Mouse (Mus musculus) erythroid progenitor cell, adult 5-6 weeks (primary cell): ENCODE data around the gene Cd109. TPM values are rescaled to one million over a fixed set of nuclear protein-coding genes. Genes with fewer than 3 reads are reported as not detected.
A peak's percentile ranks its signal among the peaks of the same experiment; 100 is the strongest.

Experiments
- ATAC-seq: replicated peaks from 2 replicates; pipeline ENCODE4 v1.8.0; 2016; ENCODE audit warnings: moderate number of reproducible peaks, mild to moderate bottlenecking, moderate TSS enrichment, inconsistent platforms; ENCODE audit not compliant: poor library complexity, low FRiP score, severe bottlenecking
- total RNA-seq, 2 experiments: library from RNA; stranded (forward) in 1 of 2; stranded (reverse) in 1 of 2; fragments of 150-400 nt in 1 of 2; fragments of 186-747, 209-891 nt in 1 of 2; gene quantifications; 2 replicates each; pipeline versions ENCODE4 v1.2.3 to v1.2.4; 2015 to 2017; ENCODE audit warnings: low replicate concordance in 2 of 2

The Cd109 gene
- total RNA-seq, 2 experiments from 2014 or later: not detected

DNA sequence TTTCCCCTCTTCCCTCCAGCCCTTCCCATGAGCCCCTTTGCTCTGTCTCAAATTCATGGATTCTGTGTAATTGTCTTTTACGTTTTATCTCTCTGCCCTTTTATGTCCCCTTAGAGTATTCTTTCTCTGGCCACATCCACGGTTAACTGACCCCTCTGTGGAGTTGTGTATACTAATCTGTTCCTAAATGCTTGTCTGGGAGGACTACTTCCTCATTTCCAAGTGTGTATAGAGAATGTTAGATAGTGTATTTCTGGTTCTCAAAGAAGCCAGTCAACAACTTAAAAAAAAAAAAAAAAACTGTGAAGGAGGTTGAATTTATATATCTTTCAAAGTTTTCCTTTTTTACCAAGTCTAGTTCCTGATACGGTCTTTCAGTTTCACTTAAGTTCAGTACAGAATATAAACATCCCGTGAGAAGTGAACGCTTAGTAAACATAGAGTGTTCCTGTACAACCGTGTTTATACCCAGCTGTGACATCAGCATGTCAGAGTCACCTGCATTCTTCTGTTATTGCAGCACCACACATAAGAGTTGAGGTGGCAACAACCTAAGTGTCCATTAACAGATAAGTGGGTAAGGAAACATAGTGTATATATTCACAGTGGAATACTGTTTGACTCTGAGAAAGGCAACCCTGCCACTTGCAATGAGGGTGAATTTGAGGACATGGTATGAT, 16.5 kb downstream of the Cd109 start:
- no peak for ATAC-seq

DNA sequence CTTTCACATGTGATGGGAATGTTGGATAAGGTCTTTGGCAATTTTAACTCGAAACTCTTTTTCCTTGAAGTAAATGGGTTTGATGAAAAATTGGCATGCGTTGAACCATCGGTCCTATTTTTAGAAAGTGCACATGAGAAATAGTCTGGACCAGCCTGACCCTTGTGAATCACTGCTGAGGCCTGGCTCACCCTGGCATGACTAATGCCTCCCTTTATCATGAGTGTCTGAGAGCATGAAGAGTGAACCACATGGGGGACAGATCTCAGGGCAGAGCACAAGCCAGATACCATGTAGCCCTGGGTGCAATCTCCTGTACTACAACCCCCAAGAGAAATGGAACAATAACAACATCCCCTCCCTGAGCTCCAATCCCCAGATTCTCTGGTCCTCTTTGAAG, 18.6 kb downstream of the Cd109 start:
- no peak for ATAC-seq

- ATAC-seq: no peak
Observed at GRCm38 (mm10) chr9:78641386-78641785, 26.0 kb downstream of the Cd109 start.

DNA sequence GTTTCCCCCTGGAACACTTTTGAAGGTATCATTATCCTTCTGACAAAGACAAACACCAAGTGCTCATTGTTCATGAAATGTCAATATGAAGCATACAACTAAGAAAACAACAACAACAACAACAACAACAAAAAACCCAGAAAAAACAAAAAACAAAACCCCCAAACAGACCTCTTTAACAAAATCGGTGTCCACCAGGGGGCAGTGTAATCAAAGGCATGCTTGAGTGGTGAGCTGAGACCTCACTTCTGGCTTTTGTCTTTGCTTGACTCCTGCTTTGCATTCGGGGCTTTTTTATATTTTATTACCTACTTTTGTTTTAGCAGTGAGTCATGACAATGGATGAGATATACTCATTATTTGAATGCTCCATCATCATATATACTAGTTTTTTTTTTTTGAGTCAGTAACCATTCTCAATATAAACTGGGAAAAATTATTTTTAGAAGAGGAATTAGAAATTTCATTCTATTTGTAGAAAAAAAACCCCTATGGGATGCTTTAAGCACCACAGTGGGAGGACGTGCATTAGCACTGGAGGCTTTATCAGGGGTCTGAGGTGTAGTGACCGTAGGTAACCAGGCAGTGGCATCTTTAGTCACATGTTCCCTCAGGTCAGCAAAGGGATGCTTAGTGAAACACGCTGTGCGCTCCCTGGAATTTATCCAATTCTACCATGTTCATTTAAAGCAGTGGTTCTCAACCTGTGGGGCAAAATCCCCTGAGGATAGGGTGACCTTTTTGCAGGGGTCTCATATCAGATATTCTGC, 30.8 kb downstream of the Cd109 start:
- no peak for ATAC-seq

DNA sequence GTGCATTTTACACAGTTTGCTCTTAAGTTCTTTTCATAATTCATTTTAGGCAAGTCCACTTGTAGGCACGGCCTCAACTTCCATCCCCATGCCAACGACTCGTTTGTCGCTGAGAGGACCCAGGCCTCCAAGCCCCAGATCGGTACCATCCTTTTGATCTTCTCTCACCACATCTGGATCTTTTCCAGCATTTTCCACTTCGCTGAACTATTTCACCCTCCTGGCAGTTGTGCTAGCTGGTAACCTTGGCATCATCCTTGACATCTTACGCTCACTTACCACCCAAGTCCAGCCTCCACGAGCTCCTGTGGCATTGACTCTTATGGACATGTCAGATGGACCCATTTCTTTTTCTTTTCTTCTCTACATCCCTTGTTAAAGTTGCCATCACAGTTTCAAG, 33.3 kb downstream of the Cd109 start:
- ATAC-seq: no peak

DNA sequence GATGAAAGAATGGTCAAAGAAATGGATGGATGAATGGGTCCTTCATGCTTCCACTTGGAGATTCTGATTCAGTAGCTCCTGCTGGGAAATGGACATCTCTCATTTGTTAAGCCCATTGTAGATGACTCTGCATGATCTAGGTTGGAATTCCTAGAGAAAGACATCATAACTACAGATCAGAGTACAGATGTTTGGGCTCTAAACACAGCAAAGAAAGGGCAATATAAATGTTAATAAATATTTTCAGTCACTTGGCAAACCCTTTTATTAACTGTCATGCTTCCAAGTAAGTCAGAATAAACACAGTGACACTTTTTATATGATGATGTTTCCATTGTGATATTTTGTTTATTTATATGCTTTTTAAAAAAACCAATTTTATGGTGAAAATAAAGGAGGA, 34.1 kb downstream of the Cd109 start:
- no peak for ATAC-seq

DNA sequence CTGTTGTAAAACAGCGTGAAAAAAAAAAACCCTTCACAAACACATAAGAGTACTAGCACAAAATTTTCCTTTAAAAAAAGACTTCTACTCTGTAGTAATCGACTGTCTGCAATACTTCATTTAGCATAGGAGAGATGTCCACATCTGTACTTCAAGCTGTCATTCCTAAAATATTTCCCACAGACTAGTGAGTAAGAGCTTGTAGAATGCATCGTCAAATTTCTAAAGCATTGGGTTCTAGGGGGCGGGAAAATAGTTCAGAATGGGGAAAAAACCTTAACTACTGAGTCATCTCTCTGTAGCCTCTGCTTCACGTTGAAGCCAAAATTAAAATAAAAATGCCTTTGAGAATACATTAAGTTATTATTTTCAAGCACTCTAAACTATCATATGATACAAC, 42.2 kb downstream of the Cd109 start:
- no peak for ATAC-seq

DNA sequence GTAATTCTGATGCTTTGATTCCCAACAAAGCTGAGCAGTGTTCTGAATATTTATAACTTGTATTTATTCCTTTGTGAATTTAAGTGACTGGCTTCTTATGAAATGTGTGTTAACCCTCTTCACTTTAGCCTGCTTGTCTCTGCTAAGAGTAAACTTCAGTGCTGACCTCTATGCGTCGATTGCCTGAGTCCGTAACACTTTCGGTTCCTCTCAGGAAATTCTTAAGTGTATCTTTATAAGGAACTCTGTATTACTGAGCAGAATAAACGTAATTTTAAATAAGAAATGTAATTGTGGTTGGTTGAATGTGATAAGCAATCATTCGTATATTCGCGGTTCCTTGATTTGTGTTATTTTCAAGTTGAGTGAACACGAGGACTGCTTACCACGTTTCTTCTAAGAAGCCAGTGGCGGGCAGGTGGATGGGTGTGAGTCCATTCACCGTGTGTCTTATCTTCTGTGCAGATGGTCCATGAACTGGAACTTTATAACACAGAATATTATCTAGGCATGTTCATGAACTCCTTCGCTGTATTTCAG, 56.2 kb downstream of the Cd109 start:
- ATAC-seq: no peak

GRCm38 (mm10) chr9:78700691-78701090, 85.3 kb downstream of the Cd109 start:
- 0 out of 2 replicates have a peak, but pooled peaks have one; percentile 39 for ATAC-seq

DNA sequence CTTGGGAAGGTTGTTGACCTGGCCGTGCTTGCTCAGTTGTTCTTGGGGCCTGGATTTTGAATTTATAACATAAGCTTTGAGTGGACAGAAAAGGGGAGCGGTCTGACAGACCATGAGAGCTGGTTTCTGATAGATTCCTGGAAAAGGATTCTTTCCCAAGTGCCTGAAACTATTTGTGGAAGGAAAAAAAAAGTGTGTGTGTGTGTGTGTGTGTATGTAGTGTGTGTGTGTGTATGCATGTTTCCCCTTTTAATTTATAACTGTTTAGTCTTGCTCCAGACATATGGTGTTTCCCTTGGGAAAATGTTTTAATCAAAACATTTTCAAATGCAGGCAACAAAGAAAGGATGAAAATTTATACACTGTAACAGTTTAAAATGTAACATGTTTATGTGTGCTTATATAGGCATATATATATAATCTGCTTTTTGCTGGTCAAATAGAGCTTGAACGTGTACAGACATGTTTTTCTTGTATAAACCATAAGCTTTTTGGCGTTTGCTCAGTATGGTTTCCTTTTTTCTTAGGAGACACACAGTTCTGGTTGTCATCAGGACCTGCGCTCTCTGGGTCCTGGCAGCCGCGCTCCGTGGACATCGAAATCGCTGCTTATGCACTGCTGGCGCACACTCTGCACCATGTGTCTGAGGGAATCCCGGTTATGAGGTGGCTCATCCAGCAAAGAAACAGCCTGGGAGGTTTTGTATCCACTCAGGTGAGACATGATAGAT, 87.3 kb downstream of the Cd109 start:
- no peak for ATAC-seq

DNA sequence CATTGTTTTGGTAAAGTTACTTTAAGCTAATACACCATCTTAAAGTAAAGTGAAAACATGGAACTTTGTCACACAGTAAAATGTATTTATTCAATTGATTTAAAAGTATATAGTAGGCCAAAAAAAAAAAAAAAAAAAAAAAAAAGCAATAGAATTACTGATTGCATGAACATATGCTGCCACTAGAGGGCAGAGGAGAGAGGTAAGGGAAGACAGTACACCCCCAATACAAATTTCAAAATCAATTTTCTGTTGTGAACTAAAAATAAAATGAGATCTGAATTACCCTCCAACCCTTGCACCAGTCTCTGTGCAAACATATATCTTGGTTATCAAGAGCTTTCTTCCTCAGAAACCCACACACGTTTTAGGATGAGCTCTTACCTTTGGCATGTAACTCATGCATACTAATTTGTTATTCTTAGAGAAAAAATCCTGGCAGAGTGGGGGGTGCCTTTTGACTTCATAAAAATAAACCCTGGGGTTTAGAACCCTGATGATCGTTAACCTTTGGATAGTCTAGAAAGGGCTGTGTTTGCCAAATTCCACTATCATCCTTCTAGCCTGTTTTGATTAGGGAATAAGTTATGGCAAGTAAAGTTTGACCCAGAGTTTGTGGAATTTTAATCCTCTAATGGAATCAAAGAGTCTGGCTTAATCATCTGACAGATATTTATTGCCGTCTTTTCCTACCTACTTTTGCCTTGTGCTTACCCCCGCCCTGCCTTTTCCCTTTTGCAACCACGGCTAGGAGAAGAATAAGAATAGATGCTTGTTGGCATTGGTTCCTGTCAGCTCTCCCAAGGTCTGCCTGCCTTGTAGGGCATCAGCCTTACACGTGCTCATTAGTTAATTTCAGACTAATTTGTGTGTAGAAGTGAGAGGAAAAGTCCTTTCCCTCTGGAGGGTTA, 105.8 kb downstream of the Cd109 start:
- no peak for ATAC-seq

GRCm38 (mm10) chr9:78731931-78732330, 116.6 kb downstream of the Cd109 start:
- no peak for ATAC-seq

- ATAC-seq: no peak
Observed at GRCm38 (mm10) chr9:78735519-78735918, 120.2 kb downstream of the Cd109 start.

DNA sequence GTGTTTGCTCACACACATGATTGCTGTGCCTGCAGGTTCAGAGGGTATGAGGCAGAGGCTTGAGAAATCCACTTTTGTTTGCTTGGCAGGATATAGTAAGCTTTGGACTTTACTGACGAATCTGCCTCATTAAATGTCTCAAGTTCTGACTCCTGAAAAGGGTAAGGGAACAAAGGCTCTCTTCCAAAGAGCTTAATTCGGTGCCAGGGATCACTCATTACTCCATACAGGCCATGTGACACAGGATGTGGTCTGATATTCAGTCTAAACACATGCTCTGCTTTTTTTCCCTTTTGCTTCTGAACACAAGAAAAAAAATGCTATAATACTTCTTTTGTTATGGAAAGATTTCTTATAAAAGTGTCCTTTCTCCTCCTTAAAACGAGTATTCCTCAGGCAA, 126.7 kb downstream of the Cd109 start:
- no peak for ATAC-seq

DNA sequence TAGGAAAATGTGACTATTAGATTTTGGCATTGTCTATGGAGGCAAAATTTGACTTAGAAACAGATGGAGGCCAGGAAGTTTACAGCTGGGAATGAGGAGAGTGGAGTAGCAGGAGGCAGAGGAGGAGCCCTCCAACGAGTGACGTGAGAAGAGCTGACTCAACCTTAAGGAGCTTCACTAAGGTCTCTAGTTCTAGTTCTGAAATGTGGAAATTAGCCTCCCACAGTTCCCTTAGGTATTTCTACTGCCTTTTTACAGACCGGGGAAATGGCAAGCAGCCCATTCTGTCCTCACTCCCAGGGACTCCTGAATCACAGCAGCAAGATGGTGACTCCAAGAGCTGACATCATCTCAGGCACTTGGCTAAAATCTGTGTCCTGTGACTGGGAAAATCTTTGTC, 134.9 kb downstream of the Cd109 start:
- no peak for ATAC-seq

Other genes starting within 250 kb of the Cd109 start
- gene Dppa5a, start 247.4 kb upstream of the Cd109 start, total RNA-seq (2015; ENCODE audit: low replicate concordance): not detected in 2 replicates
- not detected in 2 replicates for gene Dppa5a, start 247.4 kb upstream of the Cd109 start, total RNA-seq (2017; ENCODE audit: low replicate concordance)
- not detected in 2 replicates for gene Ooep, start 236.8 kb upstream of the Cd109 start, total RNA-seq (2015; ENCODE audit: low replicate concordance)
- not detected in 2 replicates for gene Ooep, start 236.8 kb upstream of the Cd109 start, total RNA-seq (2017; ENCODE audit: low replicate concordance)
- gene Ddx43, start 219.8 kb upstream of the Cd109 start, total RNA-seq (2015; ENCODE audit: low replicate concordance): 0.84 TPM in 1 of 2 replicates, not detected in the other
- not detected in 2 replicates for gene Ddx43, start 219.8 kb upstream of the Cd109 start, total RNA-seq (2017; ENCODE audit: low replicate concordance)
- gene Cgas, start 172.3 kb upstream of the Cd109 start, total RNA-seq (2015; ENCODE audit: low replicate concordance): 2.5 and 3.6 TPM in 2 replicates
- 1.1 and 4.0 TPM in 2 replicates for gene Cgas, start 172.3 kb upstream of the Cd109 start, total RNA-seq (2017; ENCODE audit: low replicate concordance)
- gene Mto1, start 167.3 kb upstream of the Cd109 start, total RNA-seq (2015; ENCODE audit: low replicate concordance): 10.5 and 78.6 TPM in 2 replicates
- gene Mto1, start 167.3 kb upstream of the Cd109 start, total RNA-seq (2017; ENCODE audit: low replicate concordance): 28.7 and 34.8 TPM in 2 replicates
- gene Gm17324, start 166.8 kb upstream of the Cd109 start, total RNA-seq (2015; ENCODE audit: low replicate concordance): not detected in 2 replicates
- 2.7 TPM in 1 of 2 replicates, not detected in the other for gene Gm17324, start 166.8 kb upstream of the Cd109 start, total RNA-seq (2017; ENCODE audit: low replicate concordance)
- 4,196 and 4,552 TPM in 2 replicates for gene Eef1a1, start 126.4 kb upstream of the Cd109 start, total RNA-seq (2015; ENCODE audit: low replicate concordance)
- gene Eef1a1, start 126.4 kb upstream of the Cd109 start, total RNA-seq (2017; ENCODE audit: low replicate concordance): 1,708 and 2,374 TPM in 2 replicates
- gene Slc17a5, start 27.5 kb upstream of the Cd109 start, total RNA-seq (2015; ENCODE audit: low replicate concordance): 0.84 and 5.4 TPM in 2 replicates
- 1.8 and 2.8 TPM in 2 replicates for gene Slc17a5, start 27.5 kb upstream of the Cd109 start, total RNA-seq (2017; ENCODE audit: low replicate concordance)